Mouse (Mus musculus) heart, embryonic 15.5 days (tissue): ENCODE data around the gene Ttbk1. TPM values are rescaled to one million over a fixed set of nuclear protein-coding genes. Genes with fewer than 3 reads are reported as not detected.
"Not testable (repeated sequence)": the region's sequence is repeated elsewhere in the genome, so short reads cannot be mapped to it uniquely, and the experiment has no call there.

Experiments used
- ATAC-seq: fragments of 200-750 bp; cut with Nextera tagmentation; replicated peaks from 2 replicates; pipeline ENCODE4 v1.8.0; 2017; ENCODE audit warnings: low read depth, moderate TSS enrichment; ENCODE audit not compliant: insufficient number of reproducible peaks, insufficient read depth, low FRiP score
- H3K27ac ChIP-seq: fragments of 300-500 bp; sonication (generic); 2 replicates; pipeline ENCODE4 v1.5.1; 2015; ENCODE audit warnings: mild to moderate bottlenecking, inconsistent platforms
- H3K27me3 ChIP-seq: fragments of 300-500 bp; sonication (generic); 2 replicates; pipeline ENCODE4 v1.6.1; 2015; ENCODE audit warnings: inconsistent platforms
- H3K36me3 ChIP-seq: fragments of 300-500 bp; sonication (generic); 2 replicates; pipeline ENCODE4 v1.6.1; 2015; ENCODE audit warnings: mild to moderate bottlenecking, inconsistent platforms
- H3K4me1 ChIP-seq: fragments of 300-500 bp; sonication (generic); replicated peaks from 2 replicates; pipeline ENCODE4 v1.6.1; 2015; ENCODE audit warnings: inconsistent platforms
- H3K4me2 ChIP-seq: fragments of 300-500 bp; sonication (generic); 2 replicates; pipeline ENCODE4 v1.6.1; 2015; ENCODE audit warnings: inconsistent platforms, mild to moderate bottlenecking, moderate library complexity
- H3K4me3 ChIP-seq: fragments of 300-500 bp; sonication (generic); 2 replicates; pipeline ENCODE4 v1.5.1; 2015; ENCODE audit warnings: mild to moderate bottlenecking, inconsistent platforms
- H3K9ac ChIP-seq: fragments of 300-500 bp; sonication (generic); 2 replicates; pipeline ENCODE4 v1.6.1; 2015; ENCODE audit warnings: mild to moderate bottlenecking, inconsistent platforms
- H3K9me3 ChIP-seq: fragments of 300-500 bp; sonication (generic); replicated peaks from 2 replicates; pipeline ENCODE4 v1.6.1; 2016; ENCODE audit warnings: inconsistent platforms
- WGBS: fragments of 180-500 bp; shearing (Covaris S2); methylation state at CpG from one replicate; pipeline ENCODE4 v1.1.7; 2015; ENCODE audit warnings: mixed read lengths; 5-methylcytosine and 5-hydroxymethylcytosine counted together
- polyA plus RNA-seq: library from polyadenylated mRNA; unstranded; fragments of >200 nt; fragmentation: Nextera tagmentation; extraction: Ambion mirVana; gene quantifications from 2 replicates; pipeline ENCODE4 v1.2.1, GENCODE M21; 2015

Ttbk1 gene
- polyA plus RNA-seq, 1 experiment from 2014 or later: 0.05 TPM

DNA sequence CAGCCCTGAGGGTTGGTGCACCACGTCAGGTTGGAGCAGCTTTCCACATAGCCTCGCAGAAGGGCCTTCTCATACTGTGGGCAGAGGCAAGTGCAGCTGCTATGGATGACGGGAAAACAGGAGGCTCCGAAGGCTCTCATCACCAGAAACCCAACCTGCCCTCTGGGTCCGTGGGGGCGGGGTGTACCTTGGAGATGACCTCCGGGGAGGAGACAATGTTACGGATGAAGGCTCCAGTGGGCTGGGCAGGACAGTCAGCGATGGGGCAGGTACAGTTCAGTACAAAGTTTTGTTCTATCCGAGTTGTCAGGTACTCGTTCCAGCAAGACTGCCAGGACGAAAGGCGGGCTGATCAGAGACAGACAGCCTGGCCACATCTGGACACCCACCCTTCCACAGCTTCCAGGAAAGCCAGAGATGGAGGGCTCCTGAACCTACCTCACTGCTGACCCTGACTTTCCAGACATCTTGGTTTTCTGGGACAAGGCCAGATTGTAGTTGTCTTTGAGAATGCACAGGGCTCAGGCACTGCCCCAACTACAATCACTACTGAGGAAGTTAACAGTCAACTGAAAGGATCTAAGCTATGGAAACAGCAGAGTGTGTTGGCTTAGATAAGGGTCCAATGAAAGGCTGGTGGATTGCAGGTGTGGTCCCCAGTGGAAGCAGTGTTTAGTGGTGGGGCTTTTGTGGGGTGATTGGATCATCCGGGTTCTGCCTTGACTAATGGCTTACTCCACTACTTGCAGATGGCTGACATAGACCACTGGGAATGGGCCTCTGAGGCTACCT lies 16.6 kb upstream of the Ttbk1 start:
- no peaks in the 10 kb centered on the region for H3K27me3 ChIP-seq
- H3K4me2 ChIP-seq: no peak overlapping the region
- ATAC-seq: no peak
- H3K36me3 ChIP-seq: no peaks in the 10 kb centered on the region
- no peak overlapping the region for H3K27ac ChIP-seq
- WGBS: 75% methylated on average over 14 of the region's 14 CpGs
- no peaks in the 10 kb centered on the region for H3K9me3 ChIP-seq
- no peaks in the 10 kb centered on the region for H3K4me1 ChIP-seq
- H3K9ac ChIP-seq: no peak overlapping the region
- H3K4me3 ChIP-seq: no peak overlapping the region

DNA sequence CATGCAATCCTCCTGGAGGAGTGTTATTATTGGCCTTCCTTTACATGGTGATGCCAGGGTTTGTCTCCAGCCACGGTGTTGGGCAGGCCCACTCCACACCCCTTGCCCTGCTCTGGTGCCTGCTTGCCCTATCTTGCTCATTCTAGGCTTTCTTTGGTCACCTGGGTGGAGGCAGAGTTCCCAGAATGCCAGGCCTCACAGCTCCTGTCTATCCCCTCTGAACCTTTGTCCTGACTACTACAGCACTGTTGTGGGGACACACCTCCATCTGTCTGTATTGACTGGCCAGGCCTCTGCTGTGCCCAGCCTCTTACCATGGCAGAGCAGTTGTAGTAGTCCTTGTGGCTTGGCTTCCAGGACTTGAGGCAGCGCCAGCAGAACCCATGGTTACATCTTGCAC lies 15.3 kb upstream of the Ttbk1 start:
- H3K4me3 ChIP-seq: no peak overlapping the region
- no peak overlapping the region for H3K4me2 ChIP-seq
- no peaks in the 10 kb centered on the region for H3K4me1 ChIP-seq
- H3K27ac ChIP-seq: no peak overlapping the region
- H3K27me3 ChIP-seq: no peaks in the 10 kb centered on the region
- H3K9ac ChIP-seq: no peak overlapping the region
- H3K9me3 ChIP-seq: no peaks in the 10 kb centered on the region
- WGBS: 85% methylated on average over 2 of the region's 2 CpGs
- H3K36me3 ChIP-seq: no peaks in the 10 kb centered on the region
- no peak for ATAC-seq

- no peaks in the 10 kb centered on the region for H3K9me3 ChIP-seq
- H3K4me3 ChIP-seq: no peak overlapping the region
- H3K4me1 ChIP-seq: peaks cover 8% of the 10 kb centered on the region
- H3K27me3 ChIP-seq: peaks cover 15% of the 10 kb centered on the region
- no peak overlapping the region for H3K27ac ChIP-seq
- H3K9ac ChIP-seq: no peak overlapping the region
- no peak for ATAC-seq
- 67% methylated on average over 8 of the region's 8 CpGs for WGBS
- H3K36me3 ChIP-seq: no peaks in the 10 kb centered on the region
- H3K4me2 ChIP-seq: no peak overlapping the region
Measured at GRCm38 (mm10) chr17:46497956-46498355, 10.5 kb upstream of the Ttbk1 start.

DNA sequence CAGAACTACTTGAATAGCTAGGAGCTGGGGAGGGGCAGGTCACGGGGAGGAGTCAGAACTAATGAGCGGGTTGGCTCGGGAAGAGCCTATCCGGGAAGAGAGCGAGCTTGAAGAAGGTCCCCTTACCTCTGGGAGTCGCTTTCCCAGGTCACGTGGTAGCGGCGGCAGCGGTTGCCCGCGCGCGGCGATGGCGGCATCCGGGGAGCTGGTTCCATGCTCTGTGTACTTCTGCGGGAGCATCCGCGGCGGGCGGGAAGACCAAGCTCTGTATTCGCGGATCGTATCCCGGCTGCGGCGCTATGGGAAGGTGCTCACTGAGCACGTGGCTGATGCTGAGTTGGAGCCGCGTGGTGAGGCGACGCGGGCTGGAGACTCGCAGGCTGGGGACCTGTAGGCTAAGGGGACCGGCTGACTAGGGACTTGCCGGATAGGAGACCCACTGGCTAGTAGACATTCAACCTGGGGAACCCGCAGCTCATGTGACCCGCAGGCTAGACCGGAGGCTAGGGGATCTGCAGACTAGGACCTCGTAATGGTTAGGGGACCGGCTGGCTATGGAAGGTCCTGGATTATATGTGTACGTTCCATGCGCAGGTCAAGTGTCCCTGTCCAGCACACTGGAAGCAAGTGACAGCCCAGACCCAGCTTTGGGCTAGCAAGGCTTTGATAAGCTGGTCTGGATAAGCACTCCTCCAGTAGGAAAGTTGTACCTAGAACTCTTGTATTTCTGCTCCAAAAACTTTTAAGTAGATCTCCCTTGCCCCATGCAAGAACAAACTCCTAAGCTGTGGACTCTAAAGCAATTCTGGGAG lies 9.4 kb upstream of the Ttbk1 start, which contains the start of gene Dnph1:
Gene Dnph1 (plus strand): TSS at position 89 of the 812 bp plus-strand sequence.
- H3K9ac ChIP-seq: peak within 1 kb of the TSS; percentile 66
- peaks cover 8% of the 10 kb centered on the region for H3K4me1 ChIP-seq
- no peaks in the 10 kb centered on the region for H3K9me3 ChIP-seq
- no peak within 1 kb of the TSS for H3K27ac ChIP-seq
- under 1% methylated on average over 44 of the region's 44 CpGs for WGBS
- peak within 1 kb of the TSS; percentile 64 for H3K4me3 ChIP-seq
- peak within 1 kb of the TSS; percentile 96 for H3K4me2 ChIP-seq
- no peaks in the 10 kb centered on the region for H3K36me3 ChIP-seq
- ATAC-seq: peak; percentile 84
- H3K27me3 ChIP-seq: peaks cover 23% of the 10 kb centered on the region

GRCm38 (mm10) chr17:46496081-46496480 lies 8.6 kb upstream of the Ttbk1 start:
- H3K9me3 ChIP-seq, ATAC-seq, H3K27ac ChIP-seq, H3K9ac ChIP-seq, H3K4me3 ChIP-seq, H3K4me1 ChIP-seq, H3K36me3 ChIP-seq: not testable (repeated sequence)
- peak overlapping the region; percentile 96; the same call in 1 of the 2 replicates for H3K4me2 ChIP-seq
- peaks cover 23% of the 10 kb centered on the region for H3K27me3 ChIP-seq

- Histone ChIP-seq H3K4me3 (no peak overlapping the region), H3K4me2 (no peak overlapping the region), H3K27ac (no peak overlapping the region), H3K27me3 (peaks cover 24% of the 10 kb centered on the region), H3K36me3 (no peaks in the 10 kb centered on the region), H3K9me3 (no peaks in the 10 kb centered on the region), H3K9ac (no peak overlapping the region), H3K4me1 (peaks cover 8% of the 10 kb centered on the region)
- WGBS: 57% methylated on average over 5 of the region's 5 CpGs
- no peak for ATAC-seq
Measured at GRCm38 (mm10) chr17:46495486-46495885, 8.0 kb upstream of the Ttbk1 start.

DNA sequence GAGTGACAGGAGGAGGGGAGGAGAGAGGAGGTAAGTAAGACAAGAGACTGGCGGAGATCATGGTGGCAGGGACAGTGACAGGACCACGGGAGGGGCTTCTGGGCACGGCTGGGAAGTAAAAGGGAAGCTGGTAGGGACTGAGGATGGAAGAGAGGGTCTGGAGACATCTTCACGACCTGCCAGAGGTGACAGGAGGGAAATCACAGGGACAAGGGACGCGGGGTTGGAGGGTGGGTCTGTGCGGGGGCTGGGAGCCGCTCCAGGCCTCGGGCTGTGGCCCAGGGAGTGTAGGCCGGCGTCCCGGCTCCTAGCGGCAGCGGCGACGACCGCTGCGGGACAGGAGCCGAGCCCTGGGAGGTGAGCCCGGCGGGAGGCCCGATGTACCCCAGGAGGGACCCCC lies 480 bp downstream of the Ttbk1 start:
- H3K9me3 ChIP-seq: no peaks in the 10 kb centered on the region
- no peaks in the 10 kb centered on the region for H3K36me3 ChIP-seq
- H3K27ac ChIP-seq: no peak overlapping the region
- peak overlapping the region; percentile 39 for H3K4me3 ChIP-seq
- no peak overlapping the region for H3K9ac ChIP-seq
- peaks cover 14% of the 10 kb centered on the region for H3K4me1 ChIP-seq
- ATAC-seq: peak; percentile 40; the same call in 1 of the 2 replicates
- H3K4me2 ChIP-seq: peak overlapping the region; percentile 68
- WGBS: 8% methylated on average over 8 of the region's 22 CpGs
- H3K27me3 ChIP-seq: peaks cover 78% of the 10 kb centered on the region

DNA sequence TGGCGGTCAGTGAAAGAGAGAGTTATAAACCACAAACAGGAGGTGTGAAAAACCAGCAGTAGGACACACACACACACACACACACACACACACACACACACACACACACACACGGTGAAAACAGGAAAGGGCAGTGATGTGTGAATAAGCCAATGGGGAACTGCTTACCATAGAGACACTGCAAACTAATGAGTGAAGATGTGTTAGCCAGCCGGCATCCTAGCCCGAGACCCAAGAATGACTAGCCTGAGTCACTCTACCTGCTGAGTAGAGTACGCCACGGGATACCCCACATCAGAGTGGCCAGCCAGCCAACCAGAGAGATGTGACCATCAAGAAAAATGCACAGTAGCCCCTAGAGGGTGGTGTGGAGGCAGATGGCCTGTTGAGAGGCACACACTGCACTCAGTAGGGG lies 3.0 kb downstream of the Ttbk1 start:
- H3K27ac ChIP-seq: no peak overlapping the region
- H3K9ac ChIP-seq: no peak overlapping the region
- no peaks in the 10 kb centered on the region for H3K36me3 ChIP-seq
- H3K4me2 ChIP-seq: peak overlapping the region; percentile 82
- 19% methylated on average over 6 of the region's 6 CpGs for WGBS
- peaks cover 14% of the 10 kb centered on the region for H3K4me1 ChIP-seq
- H3K4me3 ChIP-seq: peak overlapping the region; percentile 48
- H3K27me3 ChIP-seq: peaks cover 72% of the 10 kb centered on the region
- no peak for ATAC-seq
- no peaks in the 10 kb centered on the region for H3K9me3 ChIP-seq

- Histone ChIP-seq H3K4me1 (peaks cover 14% of the 10 kb centered on the region), H3K9ac (0 out of 2 replicates have a peak overlapping the region, but pooled peaks have one; percentile 17)
- WGBS: 2% methylated on average over 13 of the region's 13 CpGs
Measured at GRCm38 (mm10) chr17:46484021-46484431, 3.4 kb downstream of the Ttbk1 start.

GRCm38 (mm10) chr17:46483561-46484001 lies 3.9 kb downstream of the Ttbk1 start:
- H3K9me3 ChIP-seq: no peaks in the 10 kb centered on the region
- H3K27ac ChIP-seq: no peak overlapping the region
- peak overlapping the region; percentile 48 for H3K4me3 ChIP-seq
- WGBS: 1% methylated on average over 16 of the region's 16 CpGs
- H3K27me3 ChIP-seq: peaks cover 72% of the 10 kb centered on the region
- ATAC-seq: no peak
- peak overlapping the region; percentile 82 for H3K4me2 ChIP-seq
- H3K4me1 ChIP-seq: peaks cover 14% of the 10 kb centered on the region
- H3K9ac ChIP-seq: 0 out of 2 replicates have a peak overlapping the region, but pooled peaks have one; percentile 17
- no peaks in the 10 kb centered on the region for H3K36me3 ChIP-seq

More at GRCm38 (mm10) chr17:46484021-46484431, 3.4 kb downstream of the Ttbk1 start:
- Histone ChIP-seq H3K4me3 (peak overlapping the region; percentile 48), H3K9me3 (no peaks in the 10 kb centered on the region), H3K36me3 (no peaks in the 10 kb centered on the region), H3K4me2 (peak overlapping the region; percentile 82), H3K27me3 (peaks cover 72% of the 10 kb centered on the region), H3K27ac (no peak overlapping the region)
- no peak for ATAC-seq

DNA sequence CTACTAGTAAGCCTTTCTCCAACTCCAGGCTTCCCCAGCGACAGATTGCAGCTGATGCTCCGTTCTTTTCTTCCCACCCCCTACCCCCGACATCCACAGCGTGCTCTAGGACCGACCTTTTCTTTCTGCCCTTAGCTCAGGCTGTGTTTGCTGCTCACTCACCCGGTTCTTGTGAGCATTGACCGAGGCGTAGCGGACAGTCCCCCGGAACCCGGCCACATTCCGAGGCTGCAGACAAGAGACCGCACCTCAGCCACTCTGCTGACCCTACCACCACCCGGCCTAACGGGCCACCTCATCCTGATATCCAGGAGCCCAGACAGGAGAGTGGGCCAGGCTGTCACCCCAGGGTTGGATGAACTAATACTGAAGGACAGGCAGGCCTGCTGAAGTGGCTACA lies 10.2 kb downstream of the Ttbk1 start:
- ATAC-seq: no peak
- Histone ChIP-seq H3K36me3 (no peaks in the 10 kb centered on the region), H3K9me3 (no peaks in the 10 kb centered on the region), H3K27me3 (peaks cover 31% of the 10 kb centered on the region), H3K9ac (no peak overlapping the region), H3K27ac (no peak overlapping the region), H3K4me3 (no peak overlapping the region), H3K4me2 (no peak overlapping the region), H3K4me1 (no peaks in the 10 kb centered on the region)
- WGBS: 80% methylated on average over 15 of the region's 15 CpGs
